Mouse (Mus musculus): Measurements from ENCODE around the gene Ppm1h.

Gene Ppm1h

GRCm38 (mm10) chr10:122678541-122679436 is at the start of gene Ppm1h:
Gene Ppm1h, plus strand, starts transcription at chr10:122678762.
- DNase-seq (ENCODE audit: low spot score in 2 of 2): peak; percentile 35 to 72

- no peak for DNase-seq (ENCODE audit: low spot score in 2 of 2)
These were observed 49.6 kb upstream of the Ppm1h start for GRCm38 (mm10) chr10:122629003-122629402.

DNA sequence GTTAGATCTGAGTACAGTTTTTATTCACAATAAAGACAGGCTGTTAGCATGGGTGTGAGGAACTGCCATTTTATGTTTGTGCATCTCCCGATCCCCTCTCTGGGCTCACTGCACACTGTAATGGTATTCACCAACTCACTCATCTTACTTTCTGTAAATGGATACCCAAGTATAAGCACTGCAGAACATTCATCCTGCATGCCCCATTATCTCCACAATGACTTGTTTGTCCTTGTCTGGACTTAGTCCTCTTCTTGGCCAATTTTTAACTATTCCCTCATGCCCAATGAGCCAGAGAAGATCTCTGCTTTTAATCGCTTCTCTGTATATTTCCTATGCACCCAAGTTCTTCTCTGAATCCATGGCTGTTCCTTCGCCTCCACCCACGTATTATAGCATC is 38.7 kb upstream of the Ppm1h start:
- no peak for DNase-seq (ENCODE audit: low spot score in 2 of 2)

DNA sequence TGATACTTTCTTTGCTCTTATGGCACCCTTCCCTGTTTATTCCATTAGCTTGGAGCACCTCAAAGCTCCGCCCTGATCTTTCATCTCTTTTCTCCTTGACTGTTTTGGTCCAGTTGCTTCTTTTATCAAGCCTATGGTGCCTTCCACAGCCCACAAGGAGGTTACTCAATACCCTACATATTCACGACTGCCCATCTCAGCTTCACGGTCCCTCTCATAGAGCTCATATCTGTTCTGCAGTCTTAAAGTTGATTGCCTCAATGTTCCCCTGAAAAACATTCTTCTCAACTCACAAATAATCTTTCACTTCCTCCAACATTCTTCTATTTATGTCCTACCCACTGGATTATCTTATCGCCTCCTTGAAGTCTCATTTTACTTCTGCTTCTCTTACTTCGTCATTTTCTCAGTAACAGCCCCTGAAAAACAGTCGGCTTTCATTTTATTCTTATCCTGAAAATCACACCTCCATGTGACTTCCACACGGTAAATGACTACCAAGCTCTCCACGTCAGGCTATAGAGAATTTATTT is 37.2 kb upstream of the Ppm1h start:
- DNase-seq (ENCODE audit: low spot score in 2 of 2): no peak

- no peak for DNase-seq (ENCODE audit: low spot score in 2 of 2)
These were observed 36.4 kb upstream of the Ppm1h start for GRCm38 (mm10) chr10:122642125-122642524.

DNA sequence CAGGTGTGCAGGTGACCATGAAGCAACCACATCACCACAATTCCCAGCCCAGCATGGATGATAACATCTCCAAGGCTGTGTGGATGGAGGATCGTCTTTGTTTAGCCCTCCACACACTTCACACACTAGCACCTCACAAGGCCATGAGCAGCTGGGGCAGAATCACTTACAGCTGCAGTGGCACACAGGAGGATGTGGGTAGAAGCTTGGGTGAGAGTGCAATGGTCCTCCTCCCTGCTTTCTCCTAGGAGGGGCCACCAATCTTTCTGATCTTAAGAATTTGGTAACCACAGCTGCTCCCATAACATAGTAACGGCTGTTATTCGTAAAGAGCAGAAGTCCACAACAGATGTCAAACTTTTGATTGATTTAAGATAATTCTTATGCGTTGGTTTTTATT is 26.6 kb upstream of the Ppm1h start:
- DNase-seq (ENCODE audit: low spot score in 2 of 2): no peak

- DNase-seq (ENCODE audit: low spot score in 2 of 2): no peak
These were observed 26.0 kb upstream of the Ppm1h start for GRCm38 (mm10) chr10:122652578-122652977.

DNA sequence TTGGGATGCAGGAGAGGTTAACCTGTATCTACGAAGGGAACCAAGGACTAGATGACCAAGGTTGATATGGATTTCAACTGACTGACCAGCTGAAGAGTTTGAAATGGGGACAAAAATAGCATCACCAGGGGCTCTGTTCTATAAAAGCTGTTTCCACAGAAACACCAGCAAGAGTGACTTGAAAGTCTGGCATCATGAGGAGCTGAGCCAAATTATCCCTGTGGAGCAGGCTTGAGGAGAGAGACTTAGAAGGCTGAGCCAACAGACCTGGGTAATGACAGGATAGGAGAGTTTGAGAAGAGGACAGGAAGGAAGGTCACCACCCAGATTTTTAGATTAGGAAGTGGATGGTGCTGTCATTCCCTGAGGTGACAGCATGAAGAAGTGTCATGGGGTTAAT is 12.9 kb upstream of the Ppm1h start:
- no peak for DNase-seq (ENCODE audit: low spot score in 2 of 2)

GRCm38 (mm10) chr10:122671253-122671652 is 7.3 kb upstream of the Ppm1h start:
- DNase-seq (ENCODE audit: low spot score in 2 of 2): no peak

DNA sequence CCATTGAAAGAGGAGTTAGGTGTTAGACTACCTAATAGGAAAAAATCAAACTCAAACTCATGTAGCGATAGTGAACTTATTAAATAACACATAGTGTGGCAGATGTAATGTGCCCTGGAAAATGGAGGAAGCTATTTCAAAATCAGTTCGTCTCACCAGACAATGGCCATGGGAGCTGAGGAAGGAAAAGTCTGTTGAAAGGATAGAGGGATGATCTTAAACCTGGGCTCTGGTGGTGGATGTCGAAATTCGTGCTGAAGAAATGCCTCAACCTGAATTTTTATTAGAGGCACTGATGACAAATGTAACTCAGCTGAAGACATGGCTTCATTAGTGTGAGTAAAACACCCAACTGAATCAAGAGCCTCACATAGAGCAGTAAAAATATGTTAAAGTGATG is 6.5 kb upstream of the Ppm1h start:
- DNase-seq (ENCODE audit: low spot score in 2 of 2): no peak

DNA sequence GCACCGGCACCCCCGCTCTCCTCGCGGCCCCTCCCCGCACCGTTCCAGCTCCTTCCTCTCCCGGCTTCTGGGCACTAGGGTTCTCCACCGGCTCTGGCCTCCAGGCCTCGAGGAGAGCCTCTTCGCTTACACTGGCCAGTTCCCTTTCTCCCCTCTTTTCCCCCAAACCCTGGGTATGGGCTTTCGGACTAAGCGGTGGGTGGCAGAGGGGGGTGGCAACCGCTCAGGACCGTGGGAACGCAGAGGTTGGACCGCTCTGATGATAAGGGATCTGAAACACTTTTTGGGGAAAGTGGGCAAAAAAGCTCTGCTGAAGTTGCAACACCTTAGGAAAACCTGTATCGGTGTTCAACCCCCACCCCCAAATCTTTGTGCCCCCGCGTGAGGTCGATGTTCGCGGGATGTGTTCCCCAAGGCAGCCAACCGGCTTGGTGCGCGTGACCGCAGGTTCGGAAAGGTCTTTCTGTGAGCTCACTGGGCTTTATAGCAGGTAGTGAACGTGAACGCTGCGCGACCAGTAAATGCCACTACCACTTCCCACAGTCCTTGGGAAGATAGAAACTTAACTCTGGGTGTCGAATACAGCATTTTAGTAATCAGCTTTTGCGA is 979 bp downstream of the Ppm1h start:
- DNase-seq (ENCODE audit: low spot score in 2 of 2): peak in 1 of 2 experiments; percentile 21

DNA sequence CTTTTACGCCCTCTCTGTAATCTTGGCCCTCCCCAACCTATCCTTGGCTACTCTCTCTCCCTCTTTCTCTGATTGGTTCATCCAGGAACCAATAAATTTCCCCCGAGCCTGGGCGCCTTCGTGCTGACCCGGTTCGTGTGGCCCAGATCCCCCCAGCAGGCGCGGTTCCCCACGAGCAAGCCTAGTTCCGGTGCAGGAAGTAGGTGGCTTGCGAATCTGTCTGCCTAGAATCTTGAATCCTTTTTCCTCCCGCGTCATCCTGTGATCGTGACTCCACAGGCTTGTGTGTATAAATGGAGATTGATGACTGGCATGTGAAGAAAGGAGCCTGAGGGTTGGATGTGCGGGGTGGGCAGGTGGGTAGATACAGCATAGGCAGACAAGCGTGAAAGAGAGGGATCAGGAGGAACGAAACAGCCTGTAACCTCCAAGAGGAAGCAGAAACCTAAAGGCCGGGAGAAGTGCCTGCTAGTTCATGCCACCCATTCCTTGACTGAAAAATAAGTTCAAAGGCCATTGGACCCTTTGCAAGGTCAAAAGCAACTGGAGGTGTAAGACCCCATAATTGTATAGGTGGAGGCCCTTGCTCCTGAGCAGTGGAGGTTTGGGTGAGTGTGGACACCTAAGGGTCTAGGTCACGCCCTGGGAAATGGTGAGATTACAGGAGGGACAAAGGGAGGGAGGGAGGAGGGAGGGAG is 2.0 kb downstream of the Ppm1h start:
- peak; percentile 47 to 74 for DNase-seq (ENCODE audit: low spot score in 2 of 2)

- no peak for DNase-seq (ENCODE audit: low spot score in 2 of 2)
These were observed 2.5 kb downstream of the Ppm1h start for GRCm38 (mm10) chr10:122681085-122681408.

DNA sequence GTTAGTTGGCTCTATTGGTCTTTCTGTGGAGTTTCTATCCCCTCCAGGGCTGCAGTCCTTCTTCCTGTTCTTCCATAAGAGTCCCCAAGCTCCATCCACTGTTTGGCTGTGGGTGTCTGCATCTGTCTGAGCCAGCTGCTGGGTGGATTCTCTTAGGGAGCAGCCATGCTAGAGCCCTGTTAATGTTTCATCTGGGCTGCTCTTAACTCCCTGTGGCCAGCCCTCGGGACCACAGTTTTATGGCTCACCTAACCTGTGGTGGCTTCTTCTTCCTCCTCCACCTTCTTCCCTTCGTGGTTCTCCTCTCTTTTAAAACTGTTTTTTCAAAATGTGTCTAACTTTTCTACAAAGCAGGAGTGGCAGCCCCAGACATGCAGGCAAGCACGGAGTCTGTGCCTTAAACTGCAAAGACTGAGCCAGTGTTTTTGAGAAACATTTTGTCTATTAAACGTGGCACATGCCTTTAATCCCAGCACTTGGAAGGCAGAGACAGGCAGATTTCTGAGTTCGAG is 5.3 kb downstream of the Ppm1h start:
- no peak for DNase-seq (ENCODE audit: low spot score in 2 of 2)

DNA sequence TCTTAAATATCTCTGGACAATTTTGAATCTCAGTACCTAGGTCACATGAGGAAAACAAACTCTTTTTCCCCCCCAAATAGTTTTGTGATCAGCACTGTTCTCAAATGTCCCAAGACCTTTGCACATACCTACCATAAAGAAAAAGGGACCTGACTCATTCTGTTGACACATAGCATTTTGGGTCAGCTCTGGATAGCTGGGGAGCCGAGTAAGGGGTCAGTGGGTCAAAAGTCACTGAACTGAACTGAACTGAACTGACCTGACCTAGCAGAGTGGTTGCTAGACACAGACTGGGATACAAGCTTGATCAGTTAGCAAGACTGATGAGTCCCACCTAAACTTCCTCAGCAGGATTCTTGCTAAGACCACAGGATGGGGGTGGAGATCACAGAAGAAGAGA is 6.7 kb downstream of the Ppm1h start:
- no peak for DNase-seq (ENCODE audit: low spot score in 2 of 2)

DNA sequence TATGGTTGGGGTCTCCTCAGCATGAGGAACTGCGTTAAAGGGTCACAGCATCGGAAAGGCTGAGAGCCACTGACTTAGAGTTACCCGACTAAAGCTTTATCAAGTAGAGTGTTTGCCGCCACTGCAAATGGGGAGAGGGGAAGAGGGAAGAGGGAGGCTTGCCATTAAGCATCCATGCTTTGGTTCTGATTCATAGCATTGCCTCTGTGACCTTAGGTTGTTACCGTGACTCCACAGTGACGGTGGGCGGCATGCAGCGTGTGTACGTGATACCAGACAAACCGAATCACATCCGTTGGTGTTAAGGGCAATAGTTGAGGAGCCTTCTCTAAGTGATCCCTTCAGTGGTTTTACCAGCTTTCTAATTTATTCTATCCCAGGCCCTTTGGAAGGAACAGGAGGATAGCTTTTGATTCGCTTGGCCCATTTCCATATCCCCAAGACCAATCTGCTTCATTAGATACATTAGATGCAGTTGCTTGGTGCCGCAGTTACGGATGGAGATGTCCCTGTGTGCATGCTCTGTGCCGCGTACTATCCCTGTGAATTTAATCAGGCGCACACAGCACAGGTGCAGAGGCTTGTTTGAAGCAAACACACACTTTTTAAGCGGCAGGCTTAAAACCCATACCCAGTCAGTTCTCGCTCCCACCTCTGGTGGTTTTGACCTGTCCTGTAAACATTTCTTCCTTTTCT is 7.4 kb downstream of the Ppm1h start:
- DNase-seq (ENCODE audit: low spot score in 2 of 2): no peak

DNA sequence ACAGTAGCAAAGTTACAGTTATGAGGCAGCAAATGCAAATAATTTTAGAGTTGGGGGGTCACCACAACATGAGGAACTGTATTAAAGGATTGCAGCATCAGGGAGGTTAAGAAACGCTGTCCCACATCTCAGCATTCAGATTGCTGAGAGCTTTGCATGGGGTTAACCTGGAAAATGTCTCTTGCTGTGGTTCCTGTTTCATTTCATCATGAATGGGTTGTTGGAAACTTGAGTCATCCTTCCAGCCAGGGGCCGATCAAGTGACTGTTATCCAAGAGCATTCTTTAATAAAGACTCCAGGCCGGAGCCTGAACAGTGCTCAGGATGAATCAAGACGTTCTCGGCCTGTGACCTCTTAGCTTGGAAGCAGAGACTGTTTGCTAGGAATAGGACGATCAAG is 12.1 kb downstream of the Ppm1h start:
- DNase-seq (ENCODE audit: low spot score in 2 of 2): no peak

- no peak for DNase-seq (ENCODE audit: low spot score in 2 of 2)
These were observed 14.7 kb downstream of the Ppm1h start for GRCm38 (mm10) chr10:122693158-122693777.

- no peak for DNase-seq (ENCODE audit: low spot score in 2 of 2)
These were observed 15.5 kb downstream of the Ppm1h start for GRCm38 (mm10) chr10:122693911-122694618.

- DNase-seq (ENCODE audit: low spot score in 2 of 2): no peak
These were observed 17.8 kb downstream of the Ppm1h start for GRCm38 (mm10) chr10:122696335-122696734.

GRCm38 (mm10) chr10:122698347-122698746 is 19.8 kb downstream of the Ppm1h start:
- DNase-seq (ENCODE audit: low spot score in 2 of 2): no peak

Data from left cerebral cortex, adult 9 months (tissue).